Mouse (Mus musculus): ENCODE data around the gene Arl4c. TPM values are rescaled to one million over a fixed set of nuclear protein-coding genes. Genes with fewer than 3 reads are reported as not detected.

The Arl4c gene
- total and polyA plus RNA-seq, 2 experiments: 0.86 to 1.4 TPM

- TF ChIP-seq POLR2A (IDR thresholded peaks at IDR 0.05; ENCODE audit: extremely low read depth, insufficient read depth, low read length): no peak
- no peak for TF ChIP-seq CTCF (IDR thresholded peaks at IDR 0.05; ENCODE audit: low read depth, low read length)
Observed at GRCm38 (mm10) chr1:88661209-88661608, 40.8 kb downstream of the Arl4c start.

GRCm38 (mm10) chr1:88658290-88658857 is 43.6 kb downstream of the Arl4c start:
- Histone ChIP-seq H3K9ac (ENCODE audit: low read depth, low read length) (no peak overlapping the region), H3K36me3 (ENCODE audit: control insufficient read depth, insufficient read depth, low read length) (no peaks in the 10 kb centered on the region), H3K4me3 (ENCODE audit: insufficient read depth, low read depth, low read length) (no peak overlapping the region), H3K27ac (replicated peaks; ENCODE audit: insufficient read depth, low read depth, low read length) (no peak overlapping the region), H3K79me2 (ENCODE audit: control insufficient read depth, insufficient read depth, low read length) (no peaks in the 10 kb centered on the region), H3K4me1 (ENCODE audit: control insufficient read depth, insufficient read depth, low read length) (no peaks in the 10 kb centered on the region; the same call in 1 of the 2 replicates), H3K27me3 (ENCODE audit: control insufficient read depth, insufficient read depth, low read length) (no peaks in the 10 kb centered on the region)
- WGBS: 64% methylated on average over 6 of the region's 6 CpGs
- no peak for TF ChIP-seq CTCF (IDR thresholded peaks at IDR 0.05; ENCODE audit: low read depth, low read length)
- no peak for TF ChIP-seq POLR2A (IDR thresholded peaks at IDR 0.05; ENCODE audit: extremely low read depth, insufficient read depth, low read length)
- no peak for DNase-seq (ENCODE audit: extremely low read depth, low read depth, low spot score)

More at GRCm38 (mm10) chr1:88661209-88661608, 40.8 kb downstream of the Arl4c start:
- Histone ChIP-seq H3K9ac (ENCODE audit: low read depth, low read length) (no peak overlapping the region), H3K27ac (replicated peaks; ENCODE audit: insufficient read depth, low read depth, low read length) (no peak overlapping the region), H3K36me3 (ENCODE audit: control insufficient read depth, insufficient read depth, low read length) (no peaks in the 10 kb centered on the region), H3K4me1 (ENCODE audit: control insufficient read depth, insufficient read depth, low read length) (no peaks in the 10 kb centered on the region; the same call in 1 of the 2 replicates), H3K27me3 (ENCODE audit: control insufficient read depth, insufficient read depth, low read length) (no peaks in the 10 kb centered on the region), H3K4me3 (ENCODE audit: insufficient read depth, low read depth, low read length) (no peak overlapping the region), H3K79me2 (ENCODE audit: control insufficient read depth, insufficient read depth, low read length) (no peaks in the 10 kb centered on the region)
- WGBS: 71% methylated on average over 3 of the region's 3 CpGs
- DNase-seq (ENCODE audit: extremely low read depth, low read depth, low spot score): no peak

GRCm38 (mm10) chr1:88656096-88656480 is 45.9 kb downstream of the Arl4c start:
- no peak for DNase-seq (ENCODE audit: extremely low read depth, low read depth, low spot score)
- no peak overlapping the region for H3K27ac ChIP-seq (replicated peaks; ENCODE audit: insufficient read depth, low read depth, low read length)
- 66% methylated on average over 5 of the region's 5 CpGs for WGBS
- no peaks in the 10 kb centered on the region for H3K27me3 ChIP-seq (ENCODE audit: control insufficient read depth, insufficient read depth, low read length)
- TF ChIP-seq CTCF (IDR thresholded peaks at IDR 0.05; ENCODE audit: low read depth, low read length) (no peak), POLR2A (IDR thresholded peaks at IDR 0.05; ENCODE audit: extremely low read depth, insufficient read depth, low read length) (no peak)
- H3K79me2 ChIP-seq (ENCODE audit: control insufficient read depth, insufficient read depth, low read length): no peaks in the 10 kb centered on the region
- no peaks in the 10 kb centered on the region for H3K4me1 ChIP-seq (ENCODE audit: control insufficient read depth, insufficient read depth, low read length)
- H3K9ac ChIP-seq (ENCODE audit: low read depth, low read length): no peak overlapping the region
- H3K4me3 ChIP-seq (ENCODE audit: insufficient read depth, low read depth, low read length): no peak overlapping the region
- no peaks in the 10 kb centered on the region for H3K36me3 ChIP-seq (ENCODE audit: control insufficient read depth, insufficient read depth, low read length)

- no peak overlapping the region for H3K27ac ChIP-seq (replicated peaks; ENCODE audit: insufficient read depth, low read depth, low read length)
- no peak overlapping the region for H3K9ac ChIP-seq (ENCODE audit: low read depth, low read length)
- H3K4me3 ChIP-seq (ENCODE audit: insufficient read depth, low read depth, low read length): no peak overlapping the region
- H3K27me3 ChIP-seq (ENCODE audit: control insufficient read depth, insufficient read depth, low read length): no peaks in the 10 kb centered on the region
- no peaks in the 10 kb centered on the region for H3K4me1 ChIP-seq (ENCODE audit: control insufficient read depth, insufficient read depth, low read length)
- H3K36me3 ChIP-seq (ENCODE audit: control insufficient read depth, insufficient read depth, low read length): no peaks in the 10 kb centered on the region
- no peak for DNase-seq (ENCODE audit: extremely low read depth, low read depth, low spot score)
- TF ChIP-seq CTCF (IDR thresholded peaks at IDR 0.05; ENCODE audit: low read depth, low read length) (no peak), POLR2A (IDR thresholded peaks at IDR 0.05; ENCODE audit: extremely low read depth, insufficient read depth, low read length) (no peak)
- WGBS: 84% methylated on average over 3 of the region's 3 CpGs
- H3K79me2 ChIP-seq (ENCODE audit: control insufficient read depth, insufficient read depth, low read length): no peaks in the 10 kb centered on the region
Observed at GRCm38 (mm10) chr1:88655473-88656095, 46.4 kb downstream of the Arl4c start.

- no peak overlapping the region for H3K4me3 ChIP-seq (ENCODE audit: insufficient read depth, low read depth, low read length)
- no peaks in the 10 kb centered on the region for H3K79me2 ChIP-seq (ENCODE audit: control insufficient read depth, insufficient read depth, low read length)
- 75% methylated on average over 9 of the region's 9 CpGs for WGBS
- H3K27me3 ChIP-seq (ENCODE audit: control insufficient read depth, insufficient read depth, low read length): no peaks in the 10 kb centered on the region
- TF ChIP-seq POLR2A (IDR thresholded peaks at IDR 0.05; ENCODE audit: extremely low read depth, insufficient read depth, low read length) (no peak), CTCF (IDR thresholded peaks at IDR 0.05; ENCODE audit: low read depth, low read length) (no peak)
- H3K27ac ChIP-seq (replicated peaks; ENCODE audit: insufficient read depth, low read depth, low read length): no peak overlapping the region
- no peaks in the 10 kb centered on the region for H3K36me3 ChIP-seq (ENCODE audit: control insufficient read depth, insufficient read depth, low read length)
- H3K9ac ChIP-seq (ENCODE audit: low read depth, low read length): no peak overlapping the region
- peak; percentile 9 for DNase-seq (ENCODE audit: extremely low read depth, low read depth, low spot score)
- H3K4me1 ChIP-seq (ENCODE audit: control insufficient read depth, insufficient read depth, low read length): no peaks in the 10 kb centered on the region
Observed at GRCm38 (mm10) chr1:88654521-88655472, 47.2 kb downstream of the Arl4c start.
